Mouse (Mus musculus) kidney, postnatal 4 days (tissue): ENCODE results near the gene Rab1a.
"Not testable (repeated sequence)": the region's sequence is repeated elsewhere in the genome, so short reads cannot be mapped to it uniquely, and the experiment has no call there.

Experiments
- DNase-seq, 2 experiments: peaks; one replicate each; pipeline ENCODE4 v3.0.0; 2021; ENCODE audit warnings: mixed read lengths in 2 of 2

Rab1a gene

DNA sequence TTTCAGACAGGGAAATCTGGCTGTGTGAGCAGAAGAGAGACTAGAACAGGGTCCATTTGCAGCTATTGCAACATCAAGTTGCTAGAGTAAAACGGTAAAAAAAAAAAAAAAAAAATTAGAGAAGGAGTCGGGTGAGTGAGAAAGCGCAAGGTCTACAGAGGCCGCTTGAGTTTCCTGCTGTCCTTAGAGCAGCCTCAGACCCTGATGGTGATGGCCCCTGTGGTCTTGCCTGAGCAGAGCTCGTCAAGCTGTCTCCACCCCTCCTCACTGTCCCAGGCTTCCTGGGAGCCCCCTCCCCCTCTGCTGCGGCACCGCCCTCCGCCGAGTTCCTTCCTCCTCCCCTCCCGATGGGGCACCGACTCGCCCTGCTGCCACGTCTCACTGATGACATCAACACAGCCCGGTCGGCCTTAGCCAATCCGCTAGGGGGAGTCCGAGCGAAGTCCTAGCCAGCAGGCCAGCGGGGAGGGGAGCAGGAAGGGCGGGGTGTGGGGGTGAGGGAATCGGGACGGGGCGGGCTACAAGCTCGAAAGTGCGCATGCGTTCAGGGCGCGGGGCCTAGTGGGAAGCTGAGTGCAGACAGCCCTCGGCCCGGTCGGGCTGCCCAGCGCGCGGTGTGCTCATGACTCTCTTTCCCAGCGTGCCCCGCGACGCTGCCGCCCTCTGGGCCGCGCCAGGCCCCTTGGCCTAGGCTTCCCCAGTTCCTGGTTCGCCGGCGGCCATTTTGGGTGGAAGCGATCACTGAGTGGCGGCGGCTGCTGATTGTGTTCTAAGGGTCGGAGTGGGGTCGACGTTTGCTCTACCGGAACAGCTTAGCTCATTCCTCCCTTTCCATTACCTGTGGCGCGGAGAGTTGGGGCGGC lies at the start of gene Rab1a:
Rab1a (plus strand) TSS at position 720 of the 863 bp plus-strand sequence.
- DNase-seq: peak; percentile 100

DNA sequence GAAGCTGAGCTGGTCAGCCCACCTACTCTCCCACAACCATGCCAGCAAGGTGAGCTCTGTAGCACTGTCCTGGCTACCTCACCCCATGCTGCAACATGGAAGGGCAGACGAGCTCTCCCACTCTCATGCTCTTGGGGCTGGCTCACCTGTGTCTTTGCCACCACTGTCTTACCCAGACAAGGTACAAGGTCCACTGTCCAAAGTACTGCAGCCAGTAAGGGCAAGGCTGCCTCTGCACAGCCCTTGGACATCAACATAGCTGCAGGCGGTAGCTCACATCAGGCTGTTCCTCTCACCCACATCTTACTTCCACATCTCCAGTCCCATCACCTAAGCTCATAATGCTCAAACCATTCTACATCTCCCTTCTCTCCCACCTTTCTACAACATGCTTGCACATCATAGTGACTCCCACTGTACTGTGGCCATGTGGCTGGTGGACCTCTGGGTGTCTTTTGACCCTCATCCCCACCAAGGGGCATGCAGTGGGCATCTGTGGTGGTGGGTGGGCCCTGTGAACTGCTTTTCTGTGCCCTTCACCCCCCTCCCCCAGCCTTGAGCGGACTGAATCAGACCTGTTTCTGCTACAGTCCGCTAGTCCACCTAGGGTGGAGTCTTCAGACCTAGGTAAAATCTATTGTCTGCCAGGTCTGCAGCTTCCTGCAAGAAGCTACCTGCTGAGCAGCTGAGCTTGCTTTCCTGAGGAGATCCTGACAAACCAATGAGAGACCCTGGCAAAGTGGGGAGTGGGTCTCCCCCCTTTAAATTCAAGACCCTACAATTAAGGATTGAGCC lies 48.9 kb upstream of the Rab1a start:
- DNase-seq: no peak

DNA sequence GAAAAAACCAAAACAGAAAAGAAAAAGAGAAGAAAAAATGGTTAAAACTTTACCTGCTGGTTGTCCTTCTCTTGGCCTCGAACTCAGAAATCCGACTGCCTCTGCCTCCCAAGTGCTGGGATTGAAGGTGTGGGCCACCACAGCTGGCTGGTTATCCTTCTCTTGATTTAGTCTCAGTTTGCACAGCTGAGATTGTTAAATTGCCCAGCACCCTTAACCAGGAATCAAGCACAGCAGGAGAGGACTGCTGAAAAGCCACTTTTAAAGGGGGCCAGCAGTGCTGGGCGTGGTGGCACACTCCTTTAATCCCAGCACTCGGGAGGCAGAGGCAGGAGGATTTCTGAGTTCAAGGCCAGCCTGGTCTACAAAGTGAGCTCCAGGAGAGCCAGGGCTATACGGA lies 47.7 kb upstream of the Rab1a start:
- not testable (repeated sequence) for DNase-seq

DNA sequence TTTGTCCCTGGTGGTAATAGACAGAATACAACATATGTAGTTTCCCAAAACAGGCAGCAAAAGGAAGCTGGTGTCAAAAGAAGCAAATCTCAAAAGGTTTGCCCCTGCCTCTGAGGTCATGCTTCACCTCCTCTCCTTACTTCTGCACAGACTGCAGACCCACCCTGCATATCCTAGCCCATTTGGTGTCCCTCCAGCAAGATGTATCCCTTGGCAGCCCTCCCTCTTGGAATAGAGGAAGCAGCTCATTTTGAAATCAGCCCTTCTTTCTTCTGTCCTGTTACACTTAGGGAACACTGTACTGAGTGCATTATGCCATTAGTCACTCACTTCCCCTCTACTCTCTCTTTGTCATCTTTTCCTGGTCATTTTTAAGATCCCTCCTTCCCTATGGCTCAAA lies 42.4 kb upstream of the Rab1a start:
- no peak for DNase-seq

DNA sequence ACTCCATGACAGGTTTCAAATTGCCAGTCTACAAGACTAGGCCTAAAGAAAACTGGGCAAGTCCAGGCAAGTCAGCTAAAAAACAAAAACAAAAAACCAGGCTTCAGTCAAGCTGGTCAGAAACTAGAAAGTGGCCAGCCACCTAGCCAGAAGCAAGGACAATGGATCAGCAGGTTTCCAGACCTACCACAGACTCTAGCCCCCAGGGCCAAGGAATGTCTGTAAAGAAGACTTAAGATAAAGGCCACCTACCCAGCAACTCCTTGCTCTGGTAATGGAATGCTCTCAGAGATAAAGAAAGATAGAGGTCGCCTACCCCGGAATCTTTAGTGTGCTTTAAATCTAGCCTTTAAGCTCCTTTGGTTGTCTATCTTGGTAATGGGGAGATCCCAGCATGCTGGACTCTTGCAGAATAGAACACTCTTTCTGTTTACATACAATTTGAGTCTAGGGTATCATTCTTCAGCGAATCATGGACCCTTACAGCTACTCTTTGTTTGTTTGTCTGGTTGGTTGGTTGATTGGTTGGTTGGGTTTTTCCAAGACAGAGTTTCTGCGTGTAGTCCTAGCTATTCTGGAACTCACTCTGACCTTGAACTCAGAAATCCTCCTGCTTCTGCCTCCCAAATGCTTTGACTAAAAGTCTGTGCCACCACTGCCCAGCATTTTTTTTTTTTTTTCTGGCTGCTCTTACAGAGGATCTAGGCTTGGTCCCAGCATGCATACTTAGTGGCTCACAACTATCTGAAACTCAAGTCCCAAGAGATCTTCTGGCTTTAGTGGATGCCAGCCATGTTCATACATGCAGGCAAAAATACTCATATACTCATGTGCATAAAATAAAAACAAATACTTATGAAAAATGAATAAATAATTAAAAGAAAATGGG lies 36.0 kb upstream of the Rab1a start:
- DNase-seq: no peak

DNA sequence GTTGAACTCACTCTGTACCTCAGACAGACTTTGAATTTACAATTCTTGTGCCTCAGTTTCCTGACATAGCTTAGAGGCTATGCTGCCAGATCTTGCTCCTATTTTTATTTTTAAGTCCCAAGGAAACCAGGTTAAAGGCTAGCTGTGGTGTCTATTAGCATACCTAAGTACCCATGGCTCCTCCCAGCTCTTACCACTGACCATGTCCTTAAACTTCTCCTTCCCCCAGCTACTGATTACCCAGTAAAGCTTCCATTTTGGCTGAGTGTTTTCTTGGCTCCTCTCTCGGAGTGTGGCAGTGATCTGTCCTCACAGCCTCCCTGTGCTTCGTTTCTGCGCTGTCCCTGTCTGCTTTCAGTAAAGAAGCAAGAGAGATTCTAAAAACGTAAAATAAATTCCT lies 35.2 kb upstream of the Rab1a start:
- DNase-seq: no peak

DNA sequence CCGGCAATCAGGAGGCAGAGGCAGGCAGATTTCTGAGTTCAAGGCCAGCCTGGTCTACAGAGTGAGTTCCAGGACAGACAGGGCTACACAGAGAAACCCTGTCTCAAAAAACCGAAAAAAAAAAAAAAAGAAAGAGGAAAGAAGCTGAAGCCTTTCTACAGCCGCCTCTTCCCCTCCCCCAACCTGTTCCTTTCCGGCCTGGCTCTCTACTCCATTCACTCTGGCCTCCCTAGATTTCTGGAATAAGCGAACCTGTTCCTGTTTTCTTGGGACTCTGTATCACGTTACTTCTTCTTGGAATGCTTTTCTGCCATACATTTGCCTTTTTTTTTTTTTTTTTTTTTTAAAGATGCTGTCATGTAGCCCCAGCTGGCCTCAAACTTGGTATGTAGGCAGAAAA lies 34.8 kb upstream of the Rab1a start:
- DNase-seq: not testable (repeated sequence)

DNA sequence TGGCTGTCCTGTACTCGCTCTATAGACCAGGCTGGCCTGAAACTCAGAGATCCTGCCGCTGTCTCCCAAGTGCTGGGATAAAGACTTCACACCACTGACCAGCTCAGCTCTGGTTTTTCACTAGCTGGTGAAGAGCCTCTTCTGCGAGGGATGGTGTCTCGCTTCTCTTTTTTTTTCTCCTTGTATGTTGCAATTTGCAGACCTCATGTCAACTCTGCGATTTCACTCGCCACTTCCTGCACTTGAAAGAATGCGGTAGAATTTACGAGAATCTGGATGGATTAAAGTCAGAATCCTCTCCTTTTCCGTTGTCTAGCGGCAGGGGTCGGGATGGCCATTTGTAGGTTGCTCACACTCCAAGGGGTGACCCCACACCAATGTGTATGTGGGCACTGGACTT lies 32.3 kb upstream of the Rab1a start:
- no peak for DNase-seq

DNA sequence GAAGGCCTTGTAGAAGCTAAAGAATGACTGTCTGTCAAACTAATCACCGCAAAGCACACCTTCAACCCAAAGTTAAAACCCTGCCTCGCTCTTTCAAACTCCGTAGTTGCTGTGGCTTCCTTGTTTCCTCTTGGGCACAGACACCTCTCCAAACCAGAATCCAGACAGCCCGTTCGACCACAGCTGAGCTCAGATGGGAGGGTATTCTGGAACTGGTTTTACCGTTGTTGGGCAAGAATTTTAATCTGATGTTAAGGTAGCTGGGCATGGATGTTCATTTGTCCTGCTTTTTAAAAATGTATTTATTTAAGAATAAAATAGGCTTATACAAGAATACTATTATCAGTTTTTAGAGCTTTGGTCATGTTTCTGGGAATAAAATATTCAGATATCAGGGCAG lies 14.0 kb upstream of the Rab1a start:
- DNase-seq: no peak

DNA sequence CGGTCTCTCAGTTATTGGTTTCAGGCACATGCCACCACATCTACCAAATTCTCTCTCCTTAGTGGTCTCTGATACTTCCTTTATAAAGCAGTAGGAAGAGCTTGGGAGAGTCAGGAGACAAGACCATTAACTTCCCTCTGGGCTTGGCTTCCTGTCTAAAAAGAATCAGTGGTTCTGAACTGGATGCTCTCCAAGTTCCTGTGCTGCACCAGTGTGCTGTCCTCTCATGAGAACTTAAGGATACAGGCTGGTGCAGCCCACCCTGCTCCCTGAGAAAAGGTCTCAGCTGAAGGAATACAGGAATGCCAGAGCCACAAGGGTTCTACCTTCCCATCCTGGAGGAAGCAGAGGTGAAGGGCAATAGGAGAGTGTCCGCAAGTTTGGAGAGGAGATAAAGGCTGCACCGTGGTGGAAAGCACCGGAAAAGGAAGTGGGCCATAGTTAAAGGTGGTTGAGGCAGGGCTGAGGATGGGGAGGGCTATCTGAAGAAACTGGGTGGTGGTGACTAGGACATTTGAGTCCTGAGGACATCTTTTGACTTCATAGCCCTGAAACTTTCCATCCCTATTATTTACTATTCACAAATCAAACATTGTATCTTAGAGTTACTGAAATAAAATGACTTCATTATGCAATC lies 8.0 kb upstream of the Rab1a start:
- no peak for DNase-seq

DNA sequence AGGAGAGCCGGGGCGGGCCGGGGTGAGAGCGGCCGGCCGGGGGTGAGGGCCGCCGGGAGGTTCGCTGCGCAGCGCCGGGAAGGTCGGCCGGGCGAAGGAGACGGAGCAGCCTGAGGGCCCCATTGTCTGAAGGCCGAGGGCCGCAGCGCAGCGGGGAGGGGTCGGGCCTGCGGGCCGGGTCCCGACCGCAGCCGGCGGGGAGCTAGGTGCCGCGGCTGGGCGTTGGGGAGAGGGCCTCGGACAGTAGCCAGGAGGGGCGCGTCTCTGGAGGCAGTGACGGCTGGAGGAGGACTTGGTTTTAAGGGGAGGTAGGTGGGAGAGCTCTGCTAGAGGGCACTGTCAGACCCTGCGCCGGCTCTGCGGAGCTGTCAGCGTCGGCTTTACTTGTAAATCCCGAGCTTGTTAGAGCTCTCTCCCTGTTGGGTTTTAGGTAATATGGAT lies 449 bp downstream of the Rab1a start:
- peak; percentile 71 to 81 for DNase-seq

DNA sequence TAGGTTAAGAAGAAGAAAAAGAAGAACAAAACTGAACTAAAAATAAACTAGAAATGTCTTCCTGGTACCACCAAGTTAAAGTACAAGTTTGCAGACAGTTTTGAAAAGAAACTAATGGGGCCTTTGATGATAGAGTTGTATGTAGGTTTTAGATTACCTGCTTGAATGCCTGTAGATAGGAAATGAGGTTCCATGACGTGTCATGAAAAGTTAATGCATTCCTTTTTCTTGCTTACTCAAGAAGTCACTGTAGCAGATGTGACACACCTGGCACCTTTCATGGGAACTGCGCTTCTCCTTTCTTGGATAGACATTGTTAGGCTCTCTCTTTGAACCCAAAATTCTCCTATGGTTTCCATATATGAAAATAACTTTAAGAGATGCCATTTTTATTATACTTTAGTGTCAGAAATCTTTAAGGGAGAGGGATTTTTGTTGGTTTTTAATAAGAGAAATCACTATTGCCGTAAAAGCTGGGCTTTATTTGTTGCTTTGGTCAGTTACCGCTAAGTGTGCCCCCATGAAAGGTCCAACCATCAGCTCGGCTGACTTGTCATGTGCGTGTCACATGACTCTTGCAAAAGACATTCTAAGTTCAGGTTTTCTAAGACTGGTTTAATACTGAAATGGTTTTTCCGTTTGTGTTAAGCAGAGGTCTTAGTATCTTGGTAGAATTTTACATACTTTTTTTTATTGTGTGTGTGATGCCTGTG lies 1.2 kb downstream of the Rab1a start:
- peak in 1 of 2 experiments; percentile 21 for DNase-seq

DNA sequence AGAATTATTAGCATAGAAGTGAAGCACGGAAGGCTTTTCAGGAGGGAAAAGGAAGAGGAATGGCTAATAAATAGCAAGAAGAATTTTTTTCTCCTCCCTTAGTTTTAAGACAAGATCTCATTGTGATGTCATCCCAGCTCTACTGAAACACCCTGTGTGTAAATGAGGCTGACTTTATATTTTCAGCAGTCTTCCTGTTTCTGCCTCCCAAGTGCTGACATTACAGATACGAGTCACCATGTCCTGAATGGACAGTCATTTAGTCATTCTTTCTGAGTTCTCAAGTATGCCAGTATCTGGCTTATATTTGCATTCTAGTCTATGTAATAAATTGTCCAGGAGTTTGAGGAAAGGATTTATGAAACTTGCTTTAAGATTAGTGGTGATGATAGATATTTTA lies 3.1 kb downstream of the Rab1a start:
- DNase-seq: no peak

DNA sequence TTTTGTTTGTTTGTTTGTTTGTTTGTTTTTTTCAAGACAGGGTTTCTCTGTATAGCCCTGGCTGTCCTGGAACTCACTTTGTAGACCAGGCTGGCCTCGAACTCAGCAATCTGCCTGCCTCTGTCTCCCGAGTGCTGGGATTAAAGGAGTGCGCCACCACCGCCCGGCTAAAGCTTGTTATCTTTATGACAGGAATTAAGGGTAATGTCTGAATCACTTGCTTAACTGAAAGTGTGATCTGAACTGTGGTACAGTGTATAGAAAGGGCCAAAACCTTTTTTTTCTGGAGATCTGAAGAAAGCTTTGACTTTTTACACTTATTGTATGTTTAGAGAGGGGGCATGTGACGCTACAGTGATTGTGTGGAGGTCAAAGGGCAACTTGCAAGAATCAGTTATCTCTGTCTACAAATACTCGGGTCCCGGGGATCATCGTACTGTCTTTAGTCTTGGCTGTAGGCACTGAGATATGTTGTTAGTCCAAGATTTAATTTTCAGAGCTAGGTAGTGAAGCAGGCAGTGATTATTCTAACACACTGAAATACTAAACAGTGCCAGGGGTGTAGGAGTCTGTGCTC lies 3.7 kb downstream of the Rab1a start:
- no peak for DNase-seq

DNA sequence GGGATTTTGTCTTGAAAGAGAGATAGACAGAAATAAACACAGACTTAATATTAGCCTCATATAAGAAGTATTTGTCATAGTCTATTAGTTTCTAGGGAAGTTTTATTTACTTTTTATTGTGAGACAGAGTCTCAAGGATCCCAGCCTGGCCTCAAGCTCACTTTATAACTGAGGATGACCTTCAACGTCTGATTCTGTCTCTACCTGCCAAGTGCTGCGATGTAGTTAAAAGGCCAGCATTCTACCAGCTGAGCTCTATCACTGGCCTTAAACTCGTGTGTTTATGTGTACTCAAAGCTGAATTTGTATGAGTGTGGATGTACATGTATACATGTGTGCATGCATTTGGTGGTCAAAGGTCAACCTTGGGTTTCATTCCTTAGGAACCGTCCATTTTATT lies 4.3 kb downstream of the Rab1a start:
- no peak for DNase-seq

DNA sequence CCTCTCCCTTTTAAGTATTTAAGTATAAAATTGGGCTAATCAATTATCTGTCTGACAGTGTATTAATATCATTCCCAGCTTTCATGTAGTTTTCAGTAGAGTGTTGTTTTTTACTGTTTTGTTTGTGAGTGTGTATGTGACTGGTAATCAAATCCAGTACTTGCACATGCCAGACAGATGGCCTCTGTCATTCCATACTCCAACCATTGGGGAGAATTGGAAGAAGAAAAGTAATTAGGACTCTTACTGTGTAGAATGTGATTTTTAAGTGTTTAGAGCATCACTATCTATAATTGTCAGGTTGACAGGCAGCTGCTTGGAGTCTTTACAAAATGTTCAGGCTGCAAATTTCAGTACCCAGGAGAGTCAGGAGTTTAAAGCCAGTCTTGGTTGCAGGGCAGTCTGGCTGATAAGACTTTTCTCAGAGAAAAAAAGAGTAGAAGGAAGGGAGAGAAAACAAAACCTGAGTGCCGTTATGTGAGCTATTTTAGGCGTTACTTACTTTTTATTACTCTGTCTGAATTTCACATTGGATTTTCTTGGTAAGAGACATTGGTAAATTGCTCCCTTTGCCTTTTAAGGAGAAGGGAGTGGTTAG lies 5.5 kb downstream of the Rab1a start:
- DNase-seq: no peak

DNA sequence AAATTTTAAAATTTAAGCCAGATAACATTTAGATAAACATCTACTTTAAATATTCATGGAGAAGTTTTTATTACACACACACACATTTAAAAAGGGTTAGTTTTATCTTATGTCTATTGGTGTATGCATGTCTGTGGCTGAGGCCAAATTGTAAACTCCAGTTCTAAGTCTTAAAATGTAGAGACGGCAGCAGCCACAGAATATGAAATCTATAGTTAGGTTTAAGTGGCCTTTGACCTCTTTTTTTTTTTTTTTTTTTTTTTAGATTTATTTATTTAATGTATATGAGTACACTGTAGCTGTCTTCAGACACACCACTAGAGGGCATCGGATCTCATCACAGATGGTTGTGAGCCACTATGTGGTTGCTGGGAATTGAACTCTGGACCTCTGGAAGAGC lies 6.4 kb downstream of the Rab1a start:
- DNase-seq: no peak

DNA sequence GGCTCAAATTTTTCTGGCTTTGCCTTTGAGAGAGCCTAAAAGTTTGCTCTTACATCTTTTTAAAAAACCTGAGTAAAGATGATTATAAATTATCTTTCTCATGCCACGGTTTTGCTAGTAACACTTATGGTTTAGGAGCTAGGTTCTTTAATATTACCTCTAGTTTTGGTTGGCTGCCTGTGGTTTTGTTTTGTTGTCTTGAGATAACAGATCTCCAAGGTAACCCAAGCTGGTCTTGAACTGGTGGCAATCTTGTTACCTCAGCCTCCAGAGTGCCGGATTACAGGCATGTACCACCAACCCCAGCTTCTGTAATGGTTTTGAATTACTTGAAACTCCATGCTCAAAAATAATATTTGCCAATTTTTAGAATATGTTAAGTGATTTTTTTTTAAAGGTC lies 10.6 kb downstream of the Rab1a start:
- DNase-seq: no peak

DNA sequence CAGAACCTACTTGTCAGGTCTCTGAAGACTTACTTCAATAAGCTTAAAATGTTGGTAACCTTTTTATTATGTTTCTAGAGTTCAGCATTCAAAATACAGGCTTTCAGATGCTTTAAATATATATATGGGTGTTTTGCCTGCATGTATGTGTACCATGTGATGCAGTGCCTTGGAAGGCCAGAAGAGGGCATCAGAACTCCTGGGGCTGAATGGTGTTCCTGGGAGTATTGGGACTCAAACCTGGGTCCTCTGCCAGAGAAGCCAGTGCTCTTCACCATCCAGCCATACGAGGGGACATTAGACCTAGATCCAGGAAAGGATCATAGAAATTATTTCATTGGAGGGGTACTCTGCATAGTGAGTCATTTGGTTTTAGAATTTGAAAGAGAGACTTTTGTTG lies 13.5 kb downstream of the Rab1a start:
- DNase-seq: peak; percentile 34 to 45

DNA sequence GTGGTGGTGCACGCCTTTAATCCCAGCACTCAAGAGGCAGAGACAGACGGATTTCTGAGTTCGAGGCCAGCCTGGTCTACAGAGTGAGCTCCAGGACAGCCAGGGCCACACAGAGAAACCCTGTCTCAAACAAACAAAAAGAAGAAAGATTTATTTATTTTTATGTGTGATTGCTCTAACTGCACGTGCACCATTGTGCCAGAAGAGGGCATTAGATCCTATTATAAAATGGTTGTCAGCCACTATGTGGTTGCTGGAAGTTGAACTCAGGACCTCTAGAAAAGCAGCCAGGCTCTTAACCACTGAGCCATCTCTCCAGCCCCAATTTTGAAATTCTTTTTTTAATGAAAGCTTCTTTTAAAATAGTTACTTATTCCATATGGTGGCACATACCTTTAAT lies 15.2 kb downstream of the Rab1a start:
- no peak for DNase-seq

DNA sequence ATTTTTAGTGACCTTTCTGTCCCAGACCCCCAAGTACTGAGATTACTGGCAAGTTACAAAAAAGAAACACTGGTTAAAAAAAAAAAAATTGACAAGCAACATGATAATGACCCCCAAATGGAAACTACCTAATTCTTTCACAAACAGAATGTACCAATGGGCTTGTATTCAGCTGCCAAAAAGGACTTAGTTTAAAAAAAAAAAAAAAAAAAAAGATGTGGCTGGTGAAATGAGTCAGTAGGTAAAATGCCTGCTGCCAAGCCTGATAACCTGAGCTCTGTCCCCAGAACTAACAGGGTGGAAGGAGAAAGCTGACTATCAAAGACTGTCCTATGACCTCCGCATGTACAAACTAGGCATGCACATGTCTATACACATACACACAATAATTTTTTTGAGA lies 16.0 kb downstream of the Rab1a start:
- no peak for DNase-seq
